Mouse (Mus musculus) lung, postnatal 0 days (tissue): Measurements from ENCODE around the gene Tnni3k.

ENCODE experiments used
- CTCF ChIP-seq: IDR thresholded peaks from 2 replicates; pipeline ENCODE4 v1.5.1; 2016; ENCODE audit warnings: antibody characterized with exemption, mild to moderate bottlenecking
- EP300 ChIP-seq: IDR thresholded peaks from 2 replicates; pipeline ENCODE4 v1.6.1; 2016; ENCODE audit warnings: antibody characterized with exemption, mild to moderate bottlenecking, control low read depth

- TF ChIP-seq CTCF (no peak), EP300 (no peak)
Measured at GRCm38 (mm10) chr3:154754505-154754904, 300.7 kb downstream of the Tnni3k start.
